Mouse (Mus musculus): ENCODE results near the gene Disc1. TPM values are rescaled to one million over a fixed set of nuclear protein-coding genes. Genes with fewer than 3 reads are reported as not detected.

Disc1 gene
- polyA plus RNA-seq, 1 experiment: 1.0 TPM

- DNase-seq (ENCODE audit: extremely low spot score in 1 of 2, low spot score in 1 of 2): peak; percentile 8 to 65
Observed at GRCm38 (mm10) chr8:125116616-125117015, 62.6 kb downstream of the Disc1 start.

- DNase-seq (ENCODE audit: extremely low spot score in 1 of 2, low spot score in 1 of 2): no peak
Observed at GRCm38 (mm10) chr8:125126482-125126881, 72.5 kb downstream of the Disc1 start.

- DNase-seq (ENCODE audit: extremely low spot score in 1 of 2, low spot score in 1 of 2): no peak
Observed at GRCm38 (mm10) chr8:125127621-125128020, 73.6 kb downstream of the Disc1 start.

- DNase-seq (ENCODE audit: extremely low spot score in 1 of 2, low spot score in 1 of 2): peak in 1 of 2 experiments; percentile 39
Observed at GRCm38 (mm10) chr8:125128305-125128704, 74.3 kb downstream of the Disc1 start.

GRCm38 (mm10) chr8:125130835-125131234, 76.8 kb downstream of the Disc1 start:
- DNase-seq (ENCODE audit: extremely low spot score in 1 of 2, low spot score in 1 of 2): peak in 1 of 2 experiments; percentile 50

- no peak for DNase-seq (ENCODE audit: extremely low spot score in 1 of 2, low spot score in 1 of 2)
Observed at GRCm38 (mm10) chr8:125131265-125131664, 77.3 kb downstream of the Disc1 start.

GRCm38 (mm10) chr8:125133685-125134114, 79.7 kb downstream of the Disc1 start:
- peak; percentile 20 to 47 for DNase-seq (ENCODE audit: extremely low spot score in 1 of 2, low spot score in 1 of 2)

- no peak for DNase-seq (ENCODE audit: extremely low spot score in 1 of 2, low spot score in 1 of 2)
Observed at GRCm38 (mm10) chr8:125134876-125135275, 80.9 kb downstream of the Disc1 start.

GRCm38 (mm10) chr8:125139689-125140150, 85.7 kb downstream of the Disc1 start:
- no peak for DNase-seq (ENCODE audit: extremely low spot score in 1 of 2, low spot score in 1 of 2)

GRCm38 (mm10) chr8:125140965-125141364, 87.0 kb downstream of the Disc1 start:
- no peak for DNase-seq (ENCODE audit: extremely low spot score in 1 of 2, low spot score in 1 of 2)

- no peak for DNase-seq (ENCODE audit: extremely low spot score in 1 of 2, low spot score in 1 of 2)
Observed at GRCm38 (mm10) chr8:125156863-125157640, 103.1 kb downstream of the Disc1 start.

GRCm38 (mm10) chr8:125157641-125158005, 103.6 kb downstream of the Disc1 start:
- no peak for DNase-seq (ENCODE audit: extremely low spot score in 1 of 2, low spot score in 1 of 2)

GRCm38 (mm10) chr8:125159387-125159786, 105.4 kb downstream of the Disc1 start:
- no peak for DNase-seq (ENCODE audit: extremely low spot score in 1 of 2, low spot score in 1 of 2)

GRCm38 (mm10) chr8:125163491-125163890, 109.5 kb downstream of the Disc1 start:
- DNase-seq (ENCODE audit: extremely low spot score in 1 of 2, low spot score in 1 of 2): no peak

GRCm38 (mm10) chr8:125163906-125164305, 109.9 kb downstream of the Disc1 start:
- no peak for DNase-seq (ENCODE audit: extremely low spot score in 1 of 2, low spot score in 1 of 2)

GRCm38 (mm10) chr8:125165505-125166446, 111.8 kb downstream of the Disc1 start:
- peak in 1 of 2 experiments; percentile 77 for DNase-seq (ENCODE audit: extremely low spot score in 1 of 2, low spot score in 1 of 2)

GRCm38 (mm10) chr8:125166545-125166944, 112.5 kb downstream of the Disc1 start:
- DNase-seq (ENCODE audit: extremely low spot score in 1 of 2, low spot score in 1 of 2): no peak

- DNase-seq (ENCODE audit: extremely low spot score in 1 of 2, low spot score in 1 of 2): no peak
Observed at GRCm38 (mm10) chr8:125166988-125167387, 113.0 kb downstream of the Disc1 start.

- DNase-seq (ENCODE audit: extremely low spot score in 1 of 2, low spot score in 1 of 2): no peak
Observed at GRCm38 (mm10) chr8:125169628-125170027, 115.6 kb downstream of the Disc1 start.

GRCm38 (mm10) chr8:125171531-125171930, 117.5 kb downstream of the Disc1 start:
- no peak for DNase-seq (ENCODE audit: extremely low spot score in 1 of 2, low spot score in 1 of 2)

GRCm38 (mm10) chr8:125174237-125174636, 120.2 kb downstream of the Disc1 start:
- peak in 1 of 2 experiments; percentile 33 for DNase-seq (ENCODE audit: extremely low spot score in 1 of 2, low spot score in 1 of 2)
